Mouse (Mus musculus): ENCODE measurements at regions not wholly inside any gene's neighbourhood (a gene's known extent, or its start where the extent isn't known, plus 50 kb on each side); places are given as distances from the start of the nearest gene placed in this dataset.

- Histone ChIP-seq H3K36me3 (replicated peaks; ENCODE audit: control insufficient read depth, insufficient read depth, low read depth, low read length) (no peaks in the 10 kb centered on the region), H3K9me3 (replicated peaks; ENCODE audit: control insufficient read depth, low read length) (no peaks in the 10 kb centered on the region), H3K4me3 (ENCODE audit: low read depth, low read length) (no peak overlapping the region), H3K27ac (replicated peaks; ENCODE audit: low read depth, low read length) (no peak overlapping the region), H3K27me3 (ENCODE audit: control insufficient read depth, insufficient read depth, low read length) (no peaks in the 10 kb centered on the region), H3K9ac (replicated peaks; ENCODE audit: low read length) (no peak overlapping the region), H3K4me1 (ENCODE audit: control insufficient read depth, insufficient read depth, low read length) (no peaks in the 10 kb centered on the region), H3K4me2 (ENCODE audit: low read depth, low read length) (no peak overlapping the region)
- 2% methylated on average over 2 of the region's 2 CpGs for WGBS
- ATAC-seq (replicated peaks; ENCODE audit: insufficient number of reproducible peaks, low FRiP score, low TSS enrichment, low read depth): no peak
- DNase-seq (ENCODE audit: low spot score): peak; percentile 58
These were observed 702.4 kb upstream of the Kdm8 start for GRCm38 (mm10) chr7:124742086-124742485.

GRCm38 (mm10) chr7:124746321-124746720 lies 698.2 kb upstream of the Kdm8 start:
- no peaks in the 10 kb centered on the region for H3K4me1 ChIP-seq (ENCODE audit: control insufficient read depth, insufficient read depth, low read length)
- no peak overlapping the region for H3K27ac ChIP-seq (replicated peaks; ENCODE audit: low read depth, low read length)
- no peaks in the 10 kb centered on the region for H3K36me3 ChIP-seq (replicated peaks; ENCODE audit: control insufficient read depth, insufficient read depth, low read depth, low read length)
- H3K9me3 ChIP-seq (replicated peaks; ENCODE audit: control insufficient read depth, low read length): no peaks in the 10 kb centered on the region
- WGBS: 75% methylated on average over 2 of the region's 2 CpGs
- H3K4me2 ChIP-seq (ENCODE audit: low read depth, low read length): no peak overlapping the region
- ATAC-seq (replicated peaks; ENCODE audit: insufficient number of reproducible peaks, low FRiP score, low TSS enrichment, low read depth) (no peak), DNase-seq (ENCODE audit: low spot score) (no peak)
- H3K9ac ChIP-seq (replicated peaks; ENCODE audit: low read length): no peak overlapping the region
- no peak overlapping the region for H3K4me3 ChIP-seq (ENCODE audit: low read depth, low read length)
- H3K27me3 ChIP-seq (ENCODE audit: control insufficient read depth, insufficient read depth, low read length): no peaks in the 10 kb centered on the region

- H3K36me3 ChIP-seq (replicated peaks; ENCODE audit: control insufficient read depth, insufficient read depth, low read depth, low read length): no peaks in the 10 kb centered on the region
- H3K4me2 ChIP-seq (ENCODE audit: low read depth, low read length): no peak overlapping the region
- no peak for DNase-seq (ENCODE audit: low spot score)
- ATAC-seq (replicated peaks; ENCODE audit: insufficient number of reproducible peaks, low FRiP score, low TSS enrichment, low read depth): no peak
- H3K9me3 ChIP-seq (replicated peaks; ENCODE audit: control insufficient read depth, low read length): no peaks in the 10 kb centered on the region
- no peaks in the 10 kb centered on the region for H3K27me3 ChIP-seq (ENCODE audit: control insufficient read depth, insufficient read depth, low read length)
- no peak overlapping the region for H3K9ac ChIP-seq (replicated peaks; ENCODE audit: low read length)
- no peak overlapping the region for H3K4me3 ChIP-seq (ENCODE audit: low read depth, low read length)
- H3K4me1 ChIP-seq (ENCODE audit: control insufficient read depth, insufficient read depth, low read length): no peaks in the 10 kb centered on the region
- no peak overlapping the region for H3K27ac ChIP-seq (replicated peaks; ENCODE audit: low read depth, low read length)
- 79% methylated on average over 3 of the region's 3 CpGs for WGBS
These were observed 696.1 kb upstream of the Kdm8 start for GRCm38 (mm10) chr7:124748396-124748795.

- no peak for DNase-seq (ENCODE audit: low spot score)
- no peaks in the 10 kb centered on the region for H3K4me1 ChIP-seq (ENCODE audit: control insufficient read depth, insufficient read depth, low read length)
- H3K9me3 ChIP-seq (replicated peaks; ENCODE audit: control insufficient read depth, low read length): no peaks in the 10 kb centered on the region
- no peak overlapping the region for H3K4me2 ChIP-seq (ENCODE audit: low read depth, low read length)
- no peak for ATAC-seq (replicated peaks; ENCODE audit: insufficient number of reproducible peaks, low FRiP score, low TSS enrichment, low read depth)
- no peak overlapping the region for H3K9ac ChIP-seq (replicated peaks; ENCODE audit: low read length)
- 90% methylated on average over 4 of the region's 4 CpGs for WGBS
- H3K4me3 ChIP-seq (ENCODE audit: low read depth, low read length): no peak overlapping the region
- no peaks in the 10 kb centered on the region for H3K36me3 ChIP-seq (replicated peaks; ENCODE audit: control insufficient read depth, insufficient read depth, low read depth, low read length)
- H3K27ac ChIP-seq (replicated peaks; ENCODE audit: low read depth, low read length): no peak overlapping the region
- H3K27me3 ChIP-seq (ENCODE audit: control insufficient read depth, insufficient read depth, low read length): no peaks in the 10 kb centered on the region
These were observed 685.4 kb upstream of the Kdm8 start for GRCm38 (mm10) chr7:124759084-124759483.

- no peaks in the 10 kb centered on the region for H3K36me3 ChIP-seq (replicated peaks; ENCODE audit: control insufficient read depth, insufficient read depth, low read depth, low read length)
- ATAC-seq (replicated peaks; ENCODE audit: insufficient number of reproducible peaks, low FRiP score, low TSS enrichment, low read depth): no peak
- WGBS: 88% methylated on average over 1 of the region's 1 CpGs
- H3K9ac ChIP-seq (replicated peaks; ENCODE audit: low read length): no peak overlapping the region
- DNase-seq (ENCODE audit: low spot score): no peak
- no peak overlapping the region for H3K27ac ChIP-seq (replicated peaks; ENCODE audit: low read depth, low read length)
- no peaks in the 10 kb centered on the region for H3K27me3 ChIP-seq (ENCODE audit: control insufficient read depth, insufficient read depth, low read length)
- no peaks in the 10 kb centered on the region for H3K9me3 ChIP-seq (replicated peaks; ENCODE audit: control insufficient read depth, low read length)
- H3K4me2 ChIP-seq (ENCODE audit: low read depth, low read length): no peak overlapping the region
- H3K4me3 ChIP-seq (ENCODE audit: low read depth, low read length): no peak overlapping the region
- no peaks in the 10 kb centered on the region for H3K4me1 ChIP-seq (ENCODE audit: control insufficient read depth, insufficient read depth, low read length)
These were observed 666.7 kb upstream of the Kdm8 start for GRCm38 (mm10) chr7:124777822-124778221.

GRCm38 (mm10) chr7:124782816-124783215 lies 661.7 kb upstream of the Kdm8 start:
- Histone ChIP-seq H3K9me3 (replicated peaks; ENCODE audit: control insufficient read depth, low read length) (no peaks in the 10 kb centered on the region), H3K4me3 (ENCODE audit: low read depth, low read length) (no peak overlapping the region), H3K36me3 (replicated peaks; ENCODE audit: control insufficient read depth, insufficient read depth, low read depth, low read length) (no peaks in the 10 kb centered on the region), H3K9ac (replicated peaks; ENCODE audit: low read length) (no peak overlapping the region), H3K4me1 (ENCODE audit: control insufficient read depth, insufficient read depth, low read length) (no peaks in the 10 kb centered on the region), H3K27me3 (ENCODE audit: control insufficient read depth, insufficient read depth, low read length) (no peaks in the 10 kb centered on the region), H3K4me2 (ENCODE audit: low read depth, low read length) (no peak overlapping the region), H3K27ac (replicated peaks; ENCODE audit: low read depth, low read length) (no peak overlapping the region)
- peak; percentile 54 for DNase-seq (ENCODE audit: low spot score)
- 48% methylated on average over 4 of the region's 4 CpGs for WGBS
- ATAC-seq (replicated peaks; ENCODE audit: insufficient number of reproducible peaks, low FRiP score, low TSS enrichment, low read depth): no peak

- Histone ChIP-seq H3K4me1 (ENCODE audit: control insufficient read depth, insufficient read depth, low read length) (no peaks in the 10 kb centered on the region), H3K27ac (replicated peaks; ENCODE audit: low read depth, low read length) (no peak overlapping the region), H3K4me2 (ENCODE audit: low read depth, low read length) (no peak overlapping the region), H3K9ac (replicated peaks; ENCODE audit: low read length) (no peak overlapping the region), H3K4me3 (ENCODE audit: low read depth, low read length) (no peak overlapping the region), H3K36me3 (replicated peaks; ENCODE audit: control insufficient read depth, insufficient read depth, low read depth, low read length) (no peaks in the 10 kb centered on the region), H3K27me3 (ENCODE audit: control insufficient read depth, insufficient read depth, low read length) (no peaks in the 10 kb centered on the region), H3K9me3 (replicated peaks; ENCODE audit: control insufficient read depth, low read length) (no peaks in the 10 kb centered on the region)
- DNase-seq (ENCODE audit: low spot score) (no peak), ATAC-seq (replicated peaks; ENCODE audit: insufficient number of reproducible peaks, low FRiP score, low TSS enrichment, low read depth) (no peak)
- 74% methylated on average over 2 of the region's 2 CpGs for WGBS
These were observed 659.5 kb upstream of the Kdm8 start for GRCm38 (mm10) chr7:124784995-124785394.

GRCm38 (mm10) chr7:124785896-124786295 lies 658.6 kb upstream of the Kdm8 start:
- Histone ChIP-seq H3K4me2 (ENCODE audit: low read depth, low read length) (no peak overlapping the region), H3K27me3 (ENCODE audit: control insufficient read depth, insufficient read depth, low read length) (no peaks in the 10 kb centered on the region)
- WGBS: 93% methylated on average over 8 of the region's 8 CpGs

More at GRCm38 (mm10) chr7:124785896-124786295, 658.6 kb upstream of the Kdm8 start:
- Histone ChIP-seq H3K36me3 (replicated peaks; ENCODE audit: control insufficient read depth, insufficient read depth, low read depth, low read length) (no peaks in the 10 kb centered on the region), H3K27ac (replicated peaks; ENCODE audit: low read depth, low read length) (no peak overlapping the region), H3K4me1 (ENCODE audit: control insufficient read depth, insufficient read depth, low read length) (no peaks in the 10 kb centered on the region), H3K4me3 (ENCODE audit: low read depth, low read length) (no peak overlapping the region), H3K9ac (replicated peaks; ENCODE audit: low read length) (no peak overlapping the region), H3K9me3 (replicated peaks; ENCODE audit: control insufficient read depth, low read length) (no peaks in the 10 kb centered on the region)
- DNase-seq (ENCODE audit: low spot score) (no peak), ATAC-seq (replicated peaks; ENCODE audit: insufficient number of reproducible peaks, low FRiP score, low TSS enrichment, low read depth) (no peak)

Data from embryonic facial prominence, embryonic 11.5 days (tissue).